Mouse (Mus musculus) hindbrain, embryonic 11.5 days (tissue): ENCODE measurements around the gene Grik3. TPM values are rescaled to one million over a fixed set of nuclear protein-coding genes. Genes with fewer than 3 reads are reported as not detected.

Source experiments
- ATAC-seq: fragments of 200-750 bp; cut with Nextera tagmentation; 2 replicates; pipeline ENCODE4 v1.8.0; 2017; ENCODE audit warnings: mild to moderate bottlenecking, moderate TSS enrichment, moderate library complexity; ENCODE audit not compliant: low FRiP score
- DNase-seq: peaks from one replicate; pipeline ENCODE4 v3.0.0-alpha.2; 2015; ENCODE audit warnings: low spot score
- H3K27ac ChIP-seq: fragments of 300-500 bp; sonication (generic); 2 replicates; pipeline ENCODE4 v1.5.1; 2014; ENCODE audit warnings: mild to moderate bottlenecking, low read depth, low read length
- H3K27me3 ChIP-seq: fragments of 300-500 bp; sonication (generic); 2 replicates; pipeline ENCODE4 v1.6.1; 2014; ENCODE audit warnings: mild to moderate bottlenecking, low read length, moderate library complexity, mixed read lengths; ENCODE audit not compliant: control insufficient read depth, insufficient read depth
- H3K36me3 ChIP-seq: fragments of 300-500 bp; sonication (generic); 2 replicates; pipeline ENCODE4 v1.6.1; 2014; ENCODE audit warnings: mild to moderate bottlenecking, low read length, moderate library complexity, mixed read lengths; ENCODE audit not compliant: control insufficient read depth, insufficient read depth
- H3K4me1 ChIP-seq: fragments of 300-500 bp; sonication (generic); replicated peaks from 2 replicates; pipeline ENCODE4 v1.6.1; 2014; ENCODE audit warnings: low read length, mixed read lengths; ENCODE audit not compliant: control insufficient read depth, insufficient read depth
- H3K4me2 ChIP-seq: fragments of 300-500 bp; sonication (generic); replicated peaks from 2 replicates; pipeline ENCODE4 v1.6.1; 2014; ENCODE audit warnings: mild to moderate bottlenecking, low read depth, low read length
- H3K4me3 ChIP-seq: fragments of 300-500 bp; sonication (generic); 2 replicates; pipeline ENCODE4 v1.5.1; 2014; ENCODE audit warnings: low read depth, low read length
- H3K9ac ChIP-seq: fragments of 300-500 bp; sonication (generic); 2 replicates; pipeline ENCODE4 v1.6.1; 2014; ENCODE audit warnings: low read depth, low read length
- H3K9me3 ChIP-seq: fragments of 300-500 bp; sonication (generic); 2 replicates; pipeline ENCODE4 v1.6.1; 2016; ENCODE audit warnings: low read length; ENCODE audit not compliant: control insufficient read depth
- WGBS: fragments of 180-500 bp; shearing (Covaris S2); extraction: QIAGEN DNeasy Blood & Tissue Kit; methylation state at CpG from one replicate; pipeline ENCODE4 v1.1.7; 2014; 5-methylcytosine and 5-hydroxymethylcytosine counted together
- polyA plus RNA-seq: library from polyadenylated mRNA; unstranded; fragments of >200 nt; fragmentation: Nextera tagmentation; extraction: Ambion mirVana; gene quantifications from 2 replicates; pipeline ENCODE4 v1.2.1, GENCODE M21; 2014

The Grik3 gene
- polyA plus RNA-seq, 1 experiment from 2014 or later, result 2.9 TPM

DNA sequence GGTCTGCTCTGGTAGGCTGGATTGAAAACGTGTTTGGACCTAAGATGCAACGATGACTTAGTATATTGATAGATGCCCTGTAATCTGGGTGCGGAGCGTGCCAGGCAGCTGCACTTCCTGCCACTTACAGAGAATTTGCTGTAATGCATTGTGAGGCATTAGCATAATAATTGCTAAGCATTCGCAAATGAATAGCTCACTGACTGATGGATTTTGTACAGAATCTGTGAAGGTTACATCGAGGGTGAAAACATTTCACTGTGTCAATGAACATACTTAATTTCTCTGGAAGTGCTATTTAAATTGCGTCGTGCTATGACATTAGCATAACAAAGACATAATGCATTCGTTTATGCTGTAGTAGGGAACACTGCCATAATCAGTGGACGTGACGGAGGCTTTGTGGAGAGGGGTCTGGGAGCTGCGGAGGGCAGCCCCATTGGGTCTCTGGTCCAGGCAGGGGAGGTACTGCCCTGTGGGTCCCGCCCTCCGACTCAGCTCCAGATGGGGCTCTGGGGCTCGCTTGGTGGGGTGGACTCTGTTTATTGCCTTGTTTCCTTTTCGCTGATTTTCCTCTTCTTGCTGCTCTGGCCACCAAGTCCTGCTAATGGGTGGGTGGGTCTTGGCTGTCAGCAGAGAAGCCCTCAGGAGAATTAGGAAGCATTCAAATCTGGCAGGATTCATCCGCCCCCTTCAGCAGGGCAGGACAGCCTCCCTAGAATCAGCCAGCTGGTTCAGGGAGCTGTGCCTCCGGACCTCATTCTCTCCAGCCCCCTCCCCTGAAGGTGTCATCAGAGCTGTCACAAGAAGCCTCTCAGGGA, 54.7 kb downstream of the Grik3 start:
- H3K4me2 ChIP-seq, result no peak overlapping the region; the same call in 1 of the 2 replicates
- peak; percentile 93 for ATAC-seq
- H3K4me3 ChIP-seq, result no peak overlapping the region
- H3K9ac ChIP-seq, result no peak overlapping the region
- no peaks in the 10 kb centered on the region for H3K9me3 ChIP-seq
- 19% methylated on average over 18 of the region's 18 CpGs for WGBS
- no peaks in the 10 kb centered on the region for H3K27me3 ChIP-seq
- peak overlapping the region; percentile 2 for H3K27ac ChIP-seq
- no peaks in the 10 kb centered on the region for H3K36me3 ChIP-seq
- peak; percentile 75 for DNase-seq
- H3K4me1 ChIP-seq, result peaks cover 2% of the 10 kb centered on the region; the same call in 1 of the 2 replicates

DNA sequence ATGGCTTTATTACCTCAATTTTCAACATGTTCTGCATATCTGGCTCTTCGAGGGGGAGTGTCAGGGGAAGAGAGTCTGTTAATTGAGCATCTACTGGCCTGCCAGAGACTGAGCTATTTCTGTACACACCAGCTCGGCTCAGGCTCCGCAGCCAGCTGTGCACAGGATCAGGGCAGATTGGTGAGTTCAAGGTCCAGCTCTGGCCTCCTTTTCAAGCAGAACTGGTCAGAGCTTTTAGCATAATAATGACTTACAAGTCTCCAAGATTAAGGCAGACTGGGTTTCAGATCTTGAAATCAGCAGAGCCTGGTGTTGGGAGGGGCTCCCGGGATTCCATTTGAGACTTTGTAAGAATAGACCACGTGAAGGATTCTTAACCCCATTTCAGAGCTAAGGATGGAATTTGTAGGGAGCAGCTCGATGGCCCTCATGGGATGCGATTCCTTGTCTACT, 55.3 kb downstream of the Grik3 start:
- H3K4me3 ChIP-seq, result no peak overlapping the region
- no peak overlapping the region for H3K4me2 ChIP-seq
- H3K9ac ChIP-seq, result no peak overlapping the region
- WGBS, result 65% methylated on average over 7 of the region's 7 CpGs
- no peaks in the 10 kb centered on the region for H3K36me3 ChIP-seq
- H3K27me3 ChIP-seq, result no peaks in the 10 kb centered on the region
- no peaks in the 10 kb centered on the region for H3K9me3 ChIP-seq
- DNase-seq (no peak), ATAC-seq (peak; percentile 61)
- H3K4me1 ChIP-seq, result peaks cover 2% of the 10 kb centered on the region; the same call in 1 of the 2 replicates
- no peak overlapping the region; the same call in 1 of the 2 replicates for H3K27ac ChIP-seq

DNA sequence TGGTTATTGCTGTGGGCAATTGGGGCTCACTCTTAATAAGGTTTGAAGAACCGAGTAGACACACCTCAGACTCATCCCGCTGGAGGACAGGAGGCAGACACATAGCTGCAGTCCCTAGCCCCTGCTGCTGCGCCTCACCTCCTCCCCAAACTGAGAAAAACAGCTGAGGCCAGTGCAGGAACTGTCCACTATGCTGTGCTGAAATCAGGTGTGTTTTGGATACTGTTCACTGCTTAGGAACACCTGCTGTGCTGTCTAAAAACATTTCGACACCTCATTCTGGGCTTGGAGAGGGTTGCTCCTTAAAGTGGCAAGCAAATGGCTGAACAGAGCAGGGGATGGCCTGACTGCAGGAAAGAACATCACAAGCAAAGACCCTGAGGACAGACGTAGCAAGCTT, 57.7 kb downstream of the Grik3 start:
- no peaks in the 10 kb centered on the region for H3K36me3 ChIP-seq
- ATAC-seq, result no peak

DNA sequence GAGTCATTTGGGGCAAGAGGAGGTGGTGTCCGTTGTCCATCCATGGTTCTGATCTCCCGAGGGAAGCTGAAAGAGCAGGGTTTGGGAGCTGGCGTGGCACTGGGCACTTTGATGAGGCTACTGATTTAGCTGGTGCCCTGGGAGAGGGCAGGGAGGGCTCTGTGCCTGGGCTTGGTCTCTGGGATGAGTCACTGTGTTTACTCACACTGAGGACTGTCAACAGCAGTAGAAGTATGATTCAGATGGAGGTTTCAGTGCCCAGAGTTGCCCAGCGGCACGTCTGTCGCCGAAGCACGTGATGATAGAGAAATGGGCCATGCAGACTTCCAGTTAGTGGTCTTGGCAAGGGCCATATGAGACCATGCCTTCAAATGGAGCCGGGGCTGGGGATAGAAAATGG, 63.3 kb downstream of the Grik3 start:
- WGBS, result 85% methylated on average over 9 of the region's 9 CpGs
- no peak overlapping the region for H3K4me3 ChIP-seq
- no peak overlapping the region for H3K4me2 ChIP-seq
- H3K27ac ChIP-seq, result no peak overlapping the region
- no peaks in the 10 kb centered on the region for H3K9me3 ChIP-seq
- H3K4me1 ChIP-seq, result no peaks in the 10 kb centered on the region
- DNase-seq, result no peak
- H3K9ac ChIP-seq, result no peak overlapping the region
- no peaks in the 10 kb centered on the region for H3K36me3 ChIP-seq
- no peak for ATAC-seq
- no peaks in the 10 kb centered on the region for H3K27me3 ChIP-seq

More for the DNA sequence above, 57.7 kb downstream of the Grik3 start:
- WGBS, result 67% methylated on average over 5 of the region's 5 CpGs
- Histone ChIP-seq H3K9me3 (no peaks in the 10 kb centered on the region), H3K4me2 (no peak overlapping the region), H3K4me3 (no peak overlapping the region), H3K27ac (no peak overlapping the region), H3K4me1 (peaks cover 2% of the 10 kb centered on the region; the same call in 1 of the 2 replicates), H3K9ac (no peak overlapping the region), H3K27me3 (no peaks in the 10 kb centered on the region)
- DNase-seq, result no peak

DNA sequence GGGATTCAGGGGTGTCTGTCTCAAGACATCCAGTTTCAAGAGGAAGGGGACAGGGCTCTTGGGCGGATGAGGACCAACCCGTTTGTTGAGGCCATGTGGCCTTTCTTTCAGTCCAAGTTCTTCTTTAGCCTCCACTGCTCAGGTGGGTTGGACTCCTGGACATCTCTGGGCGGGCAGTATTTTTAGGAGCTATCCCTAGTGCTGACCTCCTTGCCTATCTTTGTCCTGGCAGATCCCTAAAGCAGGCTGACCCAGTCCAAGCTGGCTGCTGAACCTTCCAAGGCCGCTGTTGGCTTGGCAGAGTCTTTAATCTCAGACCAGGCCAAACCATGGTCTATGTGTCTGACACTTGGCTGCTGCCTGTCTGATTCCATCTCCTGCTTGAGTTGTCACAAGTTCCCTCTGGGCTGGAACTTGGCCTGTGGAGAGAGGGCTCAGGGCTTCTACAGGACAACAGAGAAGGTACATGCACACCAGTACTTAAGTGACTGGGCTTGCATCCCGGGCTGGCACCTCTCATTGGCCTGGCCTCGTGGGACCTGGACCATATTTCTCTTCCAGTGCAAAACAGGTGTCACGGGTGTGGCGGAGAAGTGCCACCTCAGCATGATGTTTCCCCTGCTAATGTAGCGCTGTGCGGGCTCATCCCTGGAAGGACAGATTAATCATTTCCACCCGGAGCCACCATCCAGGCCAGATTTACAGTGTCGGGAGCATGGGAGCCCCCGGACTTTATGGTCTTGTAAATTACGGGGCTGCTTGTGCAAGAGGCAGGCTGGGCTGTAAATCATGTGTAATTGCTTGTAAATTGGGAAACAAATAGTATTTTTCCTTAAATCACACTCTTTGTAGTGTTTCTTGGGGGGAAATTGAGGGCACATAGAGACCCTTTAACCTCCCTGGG, 66.2 kb downstream of the Grik3 start:
- no peak overlapping the region for H3K9ac ChIP-seq
- no peaks in the 10 kb centered on the region for H3K36me3 ChIP-seq
- no peak overlapping the region for H3K4me2 ChIP-seq
- DNase-seq, result no peak
- no peaks in the 10 kb centered on the region for H3K9me3 ChIP-seq
- 82% methylated on average over 14 of the region's 14 CpGs for WGBS
- no peak overlapping the region for H3K27ac ChIP-seq
- no peaks in the 10 kb centered on the region for H3K4me1 ChIP-seq
- H3K4me3 ChIP-seq, result no peak overlapping the region
- ATAC-seq, result no peak
- no peaks in the 10 kb centered on the region for H3K27me3 ChIP-seq

DNA sequence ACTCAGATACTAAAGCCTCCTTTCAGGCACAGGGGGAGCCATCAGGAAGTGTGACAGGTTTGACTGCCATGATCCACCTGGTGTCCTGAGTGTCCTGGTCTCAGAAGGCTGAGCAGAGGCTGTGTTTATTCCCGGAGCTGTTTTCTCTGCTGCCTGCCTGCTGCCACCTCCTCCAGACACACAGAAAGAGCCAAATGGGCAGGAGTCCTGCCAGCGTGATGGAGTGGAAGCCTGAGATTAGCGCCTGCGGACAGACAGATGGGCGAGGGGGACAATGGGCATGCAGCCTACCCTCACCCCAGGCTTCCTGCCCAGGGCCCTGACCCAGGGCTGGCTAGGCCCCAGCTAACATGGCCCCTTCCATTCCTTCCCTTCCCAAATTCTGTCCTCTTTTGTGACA, 69.1 kb downstream of the Grik3 start:
- H3K4me1 ChIP-seq, result no peaks in the 10 kb centered on the region
- no peaks in the 10 kb centered on the region for H3K36me3 ChIP-seq
- no peak overlapping the region for H3K27ac ChIP-seq
- H3K9ac ChIP-seq, result no peak overlapping the region
- no peaks in the 10 kb centered on the region for H3K27me3 ChIP-seq
- no peak for ATAC-seq
- no peak for DNase-seq
- no peak overlapping the region for H3K4me2 ChIP-seq
- no peak overlapping the region for H3K4me3 ChIP-seq
- no peaks in the 10 kb centered on the region for H3K9me3 ChIP-seq
- WGBS, result 57% methylated on average over 5 of the region's 5 CpGs

DNA sequence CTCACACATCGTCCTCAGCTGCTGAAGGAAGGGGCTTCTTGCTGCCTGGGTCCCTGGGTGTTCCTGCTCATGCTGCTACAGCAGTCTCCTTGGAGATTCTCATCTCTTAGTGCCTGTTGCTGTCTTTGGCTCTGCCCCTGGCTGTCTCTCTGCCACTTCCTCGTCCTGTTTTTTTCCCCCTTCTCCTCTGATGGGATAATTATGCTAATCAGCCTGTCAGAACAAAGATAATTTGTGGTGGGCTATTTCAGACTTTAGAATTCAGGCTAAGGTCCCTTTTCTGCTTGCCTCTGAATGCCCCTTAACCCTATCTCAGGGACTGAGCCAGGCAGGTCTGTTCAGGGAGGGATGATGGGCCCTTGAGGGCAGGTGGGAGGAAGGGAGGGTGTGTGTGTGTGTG, 70.3 kb downstream of the Grik3 start:
- Histone ChIP-seq H3K4me1 (no peaks in the 10 kb centered on the region), H3K27ac (no peak overlapping the region), H3K9ac (no peak overlapping the region), H3K9me3 (no peaks in the 10 kb centered on the region), H3K4me2 (no peak overlapping the region), H3K36me3 (no peaks in the 10 kb centered on the region), H3K4me3 (no peak overlapping the region), H3K27me3 (no peaks in the 10 kb centered on the region)
- no peak for ATAC-seq
- 26% methylated on average over 2 of the region's 2 CpGs for WGBS
- no peak for DNase-seq

DNA sequence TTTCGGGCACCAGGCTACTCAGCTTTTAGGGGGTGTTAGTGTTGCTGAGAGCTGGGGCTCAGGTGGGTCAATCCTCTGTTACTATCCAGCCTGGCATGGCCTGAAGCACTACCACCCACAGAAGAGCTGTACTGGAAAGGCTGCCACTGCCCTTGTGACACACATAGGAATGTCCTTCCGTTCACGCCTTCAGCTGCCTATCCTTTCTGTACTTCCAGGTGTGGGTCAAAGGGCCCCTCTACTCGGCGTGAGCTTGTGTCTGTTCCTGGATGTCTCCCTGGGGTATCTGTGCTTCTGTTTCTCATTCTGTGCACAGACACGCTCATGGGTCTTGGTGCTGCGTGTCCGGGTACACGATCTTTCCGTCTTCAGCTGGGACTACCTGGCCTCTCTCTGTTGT, 73.1 kb downstream of the Grik3 start:
- Histone ChIP-seq H3K9ac (no peak overlapping the region), H3K27me3 (no peaks in the 10 kb centered on the region), H3K4me3 (no peak overlapping the region), H3K4me1 (no peaks in the 10 kb centered on the region; the same call in 1 of the 2 replicates), H3K36me3 (no peaks in the 10 kb centered on the region), H3K27ac (no peak overlapping the region), H3K9me3 (no peaks in the 10 kb centered on the region), H3K4me2 (no peak overlapping the region)
- no peak for ATAC-seq
- 78% methylated on average over 10 of the region's 10 CpGs for WGBS
- DNase-seq, result no peak
